Mouse (Mus musculus): ENCODE data around the gene Smpd4. TPM values are rescaled to one million over a fixed set of nuclear protein-coding genes. Genes with fewer than 3 reads are reported as not detected.
"Not testable (repeated sequence)": the region's sequence is repeated elsewhere in the genome, so short reads cannot be mapped to it uniquely, and the experiment has no call there.

The Smpd4 gene
- 40.0 and 42.7 TPM in 2 replicates for polyA plus RNA-seq (2015; fragmentation: Nextera tagmentation; extraction: Ambion mirVana)

DNA sequence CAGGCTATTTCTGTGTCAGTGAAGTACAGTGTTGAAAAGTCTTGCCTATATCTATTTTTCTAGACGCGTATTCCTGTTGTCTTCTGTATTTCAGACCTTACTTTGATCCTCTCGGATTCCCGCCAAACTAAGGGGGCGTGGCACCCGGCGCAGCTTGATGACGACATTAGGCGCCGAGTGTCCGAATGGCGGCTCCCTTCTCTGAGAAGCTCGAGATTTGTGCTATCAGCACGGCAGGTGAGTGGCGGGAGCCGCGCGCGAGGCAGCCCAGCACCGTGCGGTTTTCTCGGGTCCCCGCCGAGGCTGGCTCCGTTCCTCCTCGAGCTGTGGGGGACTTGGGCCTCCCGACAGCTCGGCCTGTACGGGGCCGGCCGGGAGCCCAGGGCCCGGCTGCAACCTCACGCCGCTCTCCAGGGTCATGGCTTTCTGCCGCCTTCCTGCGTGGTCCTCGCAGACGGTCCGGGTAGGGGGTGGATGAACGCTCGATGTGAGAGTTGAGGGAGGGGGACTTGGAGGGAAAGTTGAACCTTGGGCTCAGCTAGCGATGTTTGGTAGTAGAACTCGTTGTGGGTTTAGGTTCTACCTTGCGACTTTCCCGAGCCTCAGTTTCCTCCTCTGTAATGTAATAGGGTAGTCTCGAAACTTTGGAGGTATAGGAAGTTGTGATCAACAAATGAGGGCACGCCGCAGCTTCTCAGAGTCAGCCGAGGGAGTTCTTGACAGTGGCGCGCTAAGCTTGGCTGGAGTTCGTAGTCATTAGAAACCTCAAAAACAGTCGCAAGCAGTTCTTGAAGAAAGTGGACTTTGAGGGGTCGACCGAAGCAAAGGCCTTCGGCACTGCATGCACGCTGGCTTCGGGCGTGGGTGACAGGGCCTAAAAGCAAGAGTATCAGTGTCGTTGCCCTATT, at the start of gene Smpd4:
TSS of gene Smpd4 (plus strand) at position 157 of the 908 bp plus-strand sequence.
- WGBS: 3% methylated on average over 60 of the region's 60 CpGs
- Histone ChIP-seq H3K4me2 (replicated peaks) (peak within 1 kb of the TSS; percentile 92), H3K9me3 (no peaks in the 10 kb centered on the region), H3K27ac (peak within 1 kb of the TSS; percentile 7; the same call in 1 of the 2 replicates), H3K36me3 (peaks cover 29% of the 10 kb centered on the region), H3K4me1 (peaks cover 18% of the 10 kb centered on the region), H3K27me3 (0 out of 2 replicates have a peak, but pooled peaks cover 3% of the 10 kb centered on the region), H3K9ac (peak within 1 kb of the TSS; percentile 91), H3K4me3 (peak within 1 kb of the TSS; percentile 90)
- peak; percentile 60; the same call in 1 of the 2 replicates for ATAC-seq (ENCODE audit: low FRiP score, low read depth)

DNA sequence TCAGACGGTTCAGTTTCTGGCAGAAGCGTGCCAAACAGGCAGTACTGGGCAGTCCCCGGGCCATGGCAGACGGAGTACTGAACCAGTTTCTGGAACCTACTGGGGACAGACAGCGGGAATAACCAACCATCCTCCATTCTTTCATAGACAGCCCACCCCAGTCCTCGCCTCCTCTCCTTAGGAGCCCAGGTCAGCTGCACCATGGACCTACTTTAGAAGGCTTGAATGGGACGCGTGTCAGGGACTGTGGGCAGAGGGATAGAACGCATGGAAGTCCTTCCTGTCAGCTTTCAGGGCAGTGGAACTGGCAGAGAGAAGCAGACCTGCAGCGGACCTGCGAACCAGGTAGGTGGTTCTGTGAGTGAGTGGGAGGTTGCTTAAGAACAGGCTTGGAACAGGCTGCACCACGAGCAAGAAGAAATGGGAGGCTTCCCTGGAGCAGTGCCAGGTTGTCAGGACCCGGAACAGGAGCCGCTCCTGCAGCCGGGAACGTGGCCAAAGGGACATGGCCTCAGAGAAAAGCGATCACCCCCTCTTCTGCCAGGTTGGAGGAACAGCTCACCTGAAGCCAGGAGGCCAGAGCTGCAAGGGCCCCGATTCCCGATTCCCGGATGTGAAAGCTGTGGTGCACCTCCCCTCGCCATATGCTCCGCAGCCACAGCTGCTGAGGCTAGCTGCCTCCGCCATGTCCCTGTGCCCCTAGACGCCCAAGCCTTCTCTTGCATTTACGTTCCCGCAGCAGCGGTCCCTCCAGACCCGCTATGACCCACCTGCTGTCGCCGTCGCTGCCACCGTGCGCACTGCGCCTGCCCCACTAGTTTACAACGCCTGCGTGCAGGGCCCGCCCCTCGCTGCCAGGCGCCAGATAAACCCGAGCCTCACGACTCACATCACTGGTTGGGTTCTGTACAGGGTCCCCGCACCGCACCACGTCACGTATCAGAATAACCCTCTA, 43.0 kb upstream of the Smpd4 start:
- peak overlapping the region; percentile 60 for H3K4me3 ChIP-seq
- peak; percentile 54; the same call in 1 of the 2 replicates for ATAC-seq (ENCODE audit: low FRiP score, low read depth)

DNA sequence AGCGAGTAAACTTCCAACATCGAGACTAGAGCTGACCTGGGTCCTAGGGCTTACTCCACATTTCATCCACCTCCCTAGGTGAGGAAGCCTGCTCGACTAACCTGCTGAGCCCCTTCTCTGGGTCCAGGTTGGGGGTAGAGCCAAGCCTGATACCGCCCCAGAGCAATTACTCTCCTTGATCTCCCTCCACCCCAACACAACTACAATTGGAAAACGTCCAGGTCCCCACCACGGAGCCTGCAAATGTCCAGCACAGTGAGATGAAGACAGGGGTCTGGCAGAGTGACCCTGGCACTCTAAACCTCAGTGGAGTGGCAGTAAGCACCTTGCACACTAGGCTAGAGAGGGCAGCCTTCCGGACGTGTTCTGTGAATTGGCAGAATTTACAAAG, 42.3 kb upstream of the Smpd4 start:
- Histone ChIP-seq H3K27ac (no peak overlapping the region), H3K4me1 (peaks cover 9% of the 10 kb centered on the region), H3K4me3 (peak overlapping the region; percentile 60), H3K9me3 (no peaks in the 10 kb centered on the region), H3K9ac (peak overlapping the region; percentile 67), H3K27me3 (peaks cover 59% of the 10 kb centered on the region), H3K4me2 (replicated peaks) (peak overlapping the region; percentile 88), H3K36me3 (no peaks in the 10 kb centered on the region)
- no peak for ATAC-seq (ENCODE audit: low FRiP score, low read depth)
- 18% methylated on average over 8 of the region's 8 CpGs for WGBS

More for the DNA sequence above, 43.0 kb upstream of the Smpd4 start:
- H3K36me3 ChIP-seq: no peaks in the 10 kb centered on the region
- peaks cover 65% of the 10 kb centered on the region for H3K27me3 ChIP-seq
- H3K4me1 ChIP-seq: peaks cover 9% of the 10 kb centered on the region
- WGBS: 14% methylated on average over 45 of the region's 45 CpGs
- H3K27ac ChIP-seq: no peak overlapping the region
- no peaks in the 10 kb centered on the region for H3K9me3 ChIP-seq
- H3K4me2 ChIP-seq (replicated peaks): peak overlapping the region; percentile 88
- H3K9ac ChIP-seq: peak overlapping the region; percentile 67

DNA sequence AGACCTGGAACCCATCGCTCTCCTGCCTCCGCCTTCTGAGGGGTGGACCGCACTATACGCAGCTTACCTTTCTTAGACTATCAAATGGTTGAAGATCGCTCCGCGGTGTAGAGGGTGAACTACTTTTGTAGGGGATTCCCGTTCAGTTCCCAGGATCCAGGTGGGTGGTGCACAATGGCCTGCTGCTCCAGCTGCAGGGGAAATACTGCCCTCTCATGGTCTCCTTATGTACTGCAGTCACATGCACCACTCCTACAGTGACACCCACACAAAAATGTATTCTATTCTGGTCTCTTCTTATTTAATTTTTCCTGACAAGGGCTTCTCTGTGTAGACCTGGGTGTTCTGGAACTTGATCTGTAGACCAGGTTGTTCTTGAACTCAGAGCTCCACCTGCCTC, 36.1 kb upstream of the Smpd4 start, which contains the start of gene Slc7a4:
TSS of gene Slc7a4 (minus strand) at position 151 of the 400 bp plus-strand sequence.
- Histone ChIP-seq H3K4me1 (no peaks in the 10 kb centered on the region), H3K4me2 (replicated peaks) (no peak within 1 kb of the TSS), H3K27me3 (peaks cover 6% of the 10 kb centered on the region), H3K9me3 (0 out of 2 replicates have a peak, but pooled peaks cover 4% of the 10 kb centered on the region), H3K9ac (no peak within 1 kb of the TSS), H3K36me3 (no peaks in the 10 kb centered on the region), H3K4me3 (no peak within 1 kb of the TSS), H3K27ac (no peak within 1 kb of the TSS)
- no peak for ATAC-seq (ENCODE audit: low FRiP score, low read depth)
- 17% methylated on average over 8 of the region's 8 CpGs for WGBS

DNA sequence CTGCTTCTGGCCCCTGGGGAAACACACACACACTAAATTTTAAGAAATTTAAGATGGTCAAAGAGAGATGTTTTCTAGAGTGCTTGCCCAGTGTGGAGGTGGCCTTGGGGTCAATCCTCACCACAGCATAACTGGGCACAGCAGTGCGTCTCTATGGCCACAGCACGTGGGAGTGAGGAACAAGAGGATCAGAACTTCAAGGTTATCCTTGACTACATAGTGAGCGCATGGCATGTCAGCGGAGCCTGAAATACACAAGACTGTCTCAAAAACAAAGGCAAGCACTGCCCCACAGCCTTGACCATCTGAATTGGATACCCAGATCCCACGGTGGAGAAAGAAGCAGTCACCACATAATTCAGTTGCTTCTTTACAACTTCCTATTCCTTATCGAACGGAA, 34.6 kb upstream of the Smpd4 start:
- H3K9me3 ChIP-seq: 0 out of 2 replicates have a peak, but pooled peaks cover 9% of the 10 kb centered on the region
- ATAC-seq (ENCODE audit: low FRiP score, low read depth): no peak
- no peak overlapping the region for H3K27ac ChIP-seq
- H3K36me3 ChIP-seq: no peaks in the 10 kb centered on the region
- H3K27me3 ChIP-seq: no peaks in the 10 kb centered on the region
- no peak overlapping the region for H3K4me2 ChIP-seq (replicated peaks)
- H3K4me3 ChIP-seq: no peak overlapping the region
- 89% methylated on average over 7 of the region's 7 CpGs for WGBS
- no peaks in the 10 kb centered on the region for H3K4me1 ChIP-seq
- H3K9ac ChIP-seq: no peak overlapping the region

DNA sequence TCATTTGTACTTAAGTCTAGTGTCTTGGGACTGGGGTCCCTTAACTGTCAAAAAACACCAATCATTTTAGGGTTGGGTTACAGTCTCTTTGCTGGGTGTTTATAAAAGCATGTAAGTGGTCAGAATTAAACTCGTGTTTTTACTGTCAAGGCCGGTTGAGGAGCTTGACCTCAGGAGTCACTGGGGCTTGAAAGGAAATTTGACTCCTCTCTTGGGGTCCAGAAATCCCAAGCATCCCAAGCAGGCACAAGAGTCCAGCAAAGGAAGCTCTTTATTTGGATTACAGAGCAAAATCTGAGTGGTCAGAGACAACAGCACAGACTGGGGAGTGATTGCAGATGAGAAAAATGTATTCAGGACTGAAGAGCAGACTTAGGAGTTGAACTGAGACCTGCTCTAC, 28.4 kb upstream of the Smpd4 start:
- Histone ChIP-seq H3K27me3 (no peaks in the 10 kb centered on the region), H3K4me1 (no peaks in the 10 kb centered on the region), H3K9me3 (0 out of 2 replicates have a peak, but pooled peaks cover 6% of the 10 kb centered on the region), H3K36me3 (no peaks in the 10 kb centered on the region), H3K4me2 (replicated peaks) (no peak overlapping the region), H3K27ac (no peak overlapping the region), H3K4me3 (no peak overlapping the region), H3K9ac (no peak overlapping the region)
- 22% methylated on average over 2 of the region's 2 CpGs for WGBS
- ATAC-seq (ENCODE audit: low FRiP score, low read depth): no peak

DNA sequence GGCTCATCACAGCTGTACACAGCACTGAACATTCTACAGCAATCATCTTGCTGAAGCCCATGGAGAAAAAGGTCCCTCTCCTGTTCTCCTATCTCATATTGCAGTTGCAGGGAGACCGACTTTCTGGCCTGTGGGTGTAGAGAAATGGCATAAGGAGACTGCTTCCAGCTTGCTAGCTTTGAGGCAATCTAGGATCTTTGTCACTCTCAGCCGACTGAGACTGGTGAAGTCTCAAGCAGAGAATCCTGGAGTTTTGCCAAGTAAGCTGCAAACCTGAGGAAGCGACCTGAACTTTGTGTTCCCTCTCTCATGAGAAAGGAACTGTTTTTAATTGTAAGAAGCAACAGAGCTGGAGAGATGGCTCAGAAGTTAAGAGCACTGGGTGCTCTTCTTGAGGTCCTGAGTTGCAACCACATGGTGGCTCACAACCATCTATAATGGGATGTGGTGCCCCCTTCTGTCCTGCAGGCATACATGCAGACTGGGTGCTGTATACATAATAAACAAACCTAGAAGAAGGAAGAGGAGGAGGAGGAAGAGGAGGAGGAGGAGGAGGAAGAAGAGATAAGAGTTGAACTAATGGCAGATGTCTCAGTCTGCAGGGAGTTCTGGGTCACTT, 18.1 kb upstream of the Smpd4 start:
- Histone ChIP-seq H3K27ac (no peak overlapping the region), H3K4me2 (replicated peaks) (no peak overlapping the region), H3K9me3 (no peaks in the 10 kb centered on the region), H3K27me3 (no peaks in the 10 kb centered on the region), H3K4me3 (no peak overlapping the region), H3K9ac (no peak overlapping the region), H3K4me1 (no peaks in the 10 kb centered on the region), H3K36me3 (no peaks in the 10 kb centered on the region)
- ATAC-seq (ENCODE audit: low FRiP score, low read depth): no peak
- WGBS: 56% methylated on average over 3 of the region's 3 CpGs

DNA sequence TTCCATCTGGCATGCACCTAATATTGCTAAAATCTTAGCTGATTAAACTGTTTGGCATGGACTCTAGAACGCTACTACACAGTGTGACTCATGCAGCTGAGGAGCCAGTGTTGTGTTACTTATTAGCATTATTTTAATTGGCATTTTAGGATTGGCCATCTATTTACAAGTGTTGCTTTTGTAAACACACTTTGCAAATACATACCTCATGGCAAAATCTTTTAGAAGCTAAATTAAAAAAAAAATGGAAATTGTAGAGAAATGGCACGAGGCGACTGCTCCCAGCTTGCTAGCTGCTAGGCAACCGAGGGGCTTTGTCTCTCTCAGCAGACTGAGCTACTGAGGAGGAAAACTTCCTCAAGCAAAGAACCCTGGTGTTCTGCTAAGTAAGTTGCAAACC, 14.2 kb upstream of the Smpd4 start:
- 72% methylated on average over 4 of the region's 4 CpGs for WGBS
- ATAC-seq (ENCODE audit: low FRiP score, low read depth): no peak
- H3K9me3 ChIP-seq: no peaks in the 10 kb centered on the region

DNA sequence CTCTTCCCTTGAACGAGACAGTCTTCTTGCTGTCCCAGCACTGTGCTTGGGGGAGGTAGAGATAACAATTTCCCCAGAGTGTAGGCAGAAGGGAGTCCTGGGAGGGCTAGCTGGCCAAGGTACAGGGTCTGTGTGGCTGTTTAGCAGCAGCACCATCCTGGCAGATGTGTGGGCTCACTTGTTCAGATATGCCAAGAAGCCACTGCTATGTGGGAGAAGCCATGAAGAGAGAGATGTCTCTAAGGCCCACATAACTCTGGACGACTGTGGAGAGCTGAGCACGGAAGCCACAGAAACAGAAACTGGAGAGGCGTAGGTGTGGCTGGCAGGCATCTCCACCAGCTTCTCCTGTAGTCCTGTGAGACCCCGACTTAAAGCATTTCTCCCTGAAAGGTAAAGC, 13.5 kb upstream of the Smpd4 start:
- no peak for ATAC-seq (ENCODE audit: low FRiP score, low read depth)
- Histone ChIP-seq H3K27me3 (no peaks in the 10 kb centered on the region), H3K27ac (no peak overlapping the region), H3K36me3 (no peaks in the 10 kb centered on the region), H3K9ac (no peak overlapping the region), H3K4me1 (no peaks in the 10 kb centered on the region), H3K4me2 (replicated peaks) (no peak overlapping the region), H3K4me3 (no peak overlapping the region), H3K9me3 (no peaks in the 10 kb centered on the region)
- 78% methylated on average over 5 of the region's 5 CpGs for WGBS

More for the DNA sequence above, 14.2 kb upstream of the Smpd4 start:
- Histone ChIP-seq H3K4me2 (replicated peaks) (no peak overlapping the region), H3K36me3 (no peaks in the 10 kb centered on the region), H3K4me3 (no peak overlapping the region), H3K9ac (no peak overlapping the region), H3K27me3 (no peaks in the 10 kb centered on the region), H3K4me1 (no peaks in the 10 kb centered on the region), H3K27ac (no peak overlapping the region)

DNA sequence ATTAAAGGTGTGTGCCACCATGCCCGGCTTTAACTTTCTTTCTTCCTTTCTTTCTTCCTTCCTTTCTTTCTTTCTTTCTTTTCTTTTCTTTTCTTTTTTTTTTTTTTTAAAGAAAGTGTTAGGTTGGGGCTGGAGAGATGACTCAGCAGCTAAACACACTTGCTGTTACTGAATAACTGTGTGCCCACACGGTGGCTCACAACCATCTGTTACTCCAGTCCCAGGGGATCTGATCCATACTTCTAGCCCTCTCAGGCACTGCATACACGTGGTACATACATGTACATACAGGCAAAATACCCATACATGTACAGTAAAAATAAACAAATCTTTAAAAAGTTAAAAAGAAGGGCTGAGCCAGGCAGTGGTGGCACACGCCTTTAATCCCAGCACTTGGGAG, 7.8 kb upstream of the Smpd4 start:
- 66% methylated on average over 4 of the region's 4 CpGs for WGBS

DNA sequence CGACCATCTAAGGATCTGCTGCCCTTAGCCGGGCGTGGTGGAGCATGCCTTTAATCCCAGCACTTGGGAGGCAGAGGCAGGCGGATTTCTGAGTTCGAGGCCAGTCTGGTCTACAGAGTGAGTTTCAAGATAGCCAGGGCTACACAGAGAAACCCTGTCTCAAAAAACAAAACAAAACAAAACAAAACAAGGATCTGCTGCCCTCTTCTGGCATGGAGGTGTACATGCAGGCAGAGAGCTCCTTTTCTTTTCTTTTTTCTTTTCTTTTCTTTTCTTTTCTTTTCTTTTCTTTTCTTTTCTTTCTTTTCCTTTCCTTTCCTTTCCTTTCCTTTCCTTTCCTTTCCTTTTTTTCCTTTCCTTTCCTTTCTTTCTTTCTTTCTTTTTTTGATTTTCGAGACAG, 4.4 kb upstream of the Smpd4 start:
- H3K4me2 ChIP-seq (replicated peaks); H3K36me3 ChIP-seq; H3K9ac ChIP-seq; H3K4me3 ChIP-seq; H3K4me1 ChIP-seq; H3K9me3 ChIP-seq; H3K27ac ChIP-seq; ATAC-seq (ENCODE audit: low FRiP score, low read depth); H3K27me3 ChIP-seq: not testable (repeated sequence)
- 91% methylated on average over 6 of the region's 6 CpGs for WGBS

More for the DNA sequence above, 7.8 kb upstream of the Smpd4 start:
- H3K4me1 ChIP-seq: no peaks in the 10 kb centered on the region
- H3K9ac ChIP-seq: no peak overlapping the region
- no peaks in the 10 kb centered on the region for H3K9me3 ChIP-seq
- ATAC-seq (ENCODE audit: low FRiP score, low read depth): no peak
- no peaks in the 10 kb centered on the region for H3K27me3 ChIP-seq
- H3K36me3 ChIP-seq: no peaks in the 10 kb centered on the region
- H3K4me3 ChIP-seq: no peak overlapping the region
- H3K27ac ChIP-seq: no peak overlapping the region
- no peak overlapping the region for H3K4me2 ChIP-seq (replicated peaks)
